Mouse (Mus musculus): ENCODE measurements around the gene Rpl36al.
A peak's percentile ranks its signal among the peaks of the same experiment; 100 is the strongest.

Rpl36al gene

DNA sequence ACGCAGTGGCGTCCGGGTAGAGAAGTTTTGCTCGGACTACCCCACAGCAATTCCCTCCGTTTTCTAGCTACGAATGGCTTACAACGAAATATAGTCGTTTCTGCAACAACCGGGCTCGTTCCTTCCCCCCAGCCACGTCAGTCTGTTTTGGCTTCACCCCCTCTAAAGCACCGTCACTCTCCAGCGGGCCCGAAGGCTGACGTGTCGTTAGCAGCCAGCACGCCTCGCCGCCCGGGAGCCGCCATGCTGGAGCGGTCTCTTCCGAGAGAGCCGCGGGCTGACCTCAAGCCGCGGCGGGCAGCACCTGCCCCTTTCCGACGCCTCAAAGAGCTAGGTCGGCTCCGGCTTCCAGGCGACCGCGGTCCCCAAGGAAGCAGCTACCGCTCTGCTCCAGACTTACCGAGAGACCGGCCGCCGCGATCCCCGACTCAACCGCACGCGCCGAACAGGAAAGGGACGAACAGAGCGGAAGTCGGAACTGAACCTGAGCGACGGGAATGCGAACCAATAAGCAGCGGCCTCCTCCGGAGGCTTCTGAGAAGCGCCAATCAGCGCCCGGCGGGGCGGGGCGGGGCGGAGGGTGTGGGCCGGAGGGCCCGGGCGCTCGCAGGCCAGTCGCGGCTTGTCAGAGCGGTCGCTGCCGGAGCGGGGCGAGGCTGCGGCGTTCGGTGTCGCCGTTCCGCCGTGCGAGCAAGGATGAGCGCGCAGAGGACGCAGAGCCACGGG is at the start of gene Rpl36al, which contains the start of gene Mgat2:
Rpl36al (minus strand) TSS at position 501 of the 726 bp plus-strand sequence.
Mgat2 (plus strand) TSS at position 575 of the 726 bp plus-strand sequence.
- peak; percentile 99 for ATAC-seq (ENCODE audit: insufficient number of reproducible peaks, low FRiP score, low TSS enrichment)

DNA sequence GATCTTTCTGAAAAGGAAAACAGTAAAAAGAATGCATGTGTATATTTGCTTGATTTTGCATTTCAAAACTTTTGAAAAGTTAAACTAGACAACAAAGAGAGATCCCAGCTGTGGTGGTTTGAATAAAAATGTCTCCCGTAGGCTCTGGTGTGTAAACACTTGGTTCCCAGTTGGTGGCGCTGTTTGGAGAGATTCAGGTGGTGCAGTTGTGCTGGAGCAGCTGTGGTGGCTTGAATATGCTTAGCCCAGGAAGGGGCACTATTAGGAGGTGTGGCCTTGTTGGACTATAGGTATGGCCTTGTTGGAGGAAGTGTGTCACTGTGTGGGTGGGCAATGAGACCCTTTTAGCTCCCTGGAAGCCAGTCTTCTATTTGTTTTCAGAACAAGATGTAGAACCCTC is 45.4 kb upstream of the Rpl36al start:
- no peak for ATAC-seq (ENCODE audit: insufficient number of reproducible peaks, low FRiP score, low TSS enrichment)

DNA sequence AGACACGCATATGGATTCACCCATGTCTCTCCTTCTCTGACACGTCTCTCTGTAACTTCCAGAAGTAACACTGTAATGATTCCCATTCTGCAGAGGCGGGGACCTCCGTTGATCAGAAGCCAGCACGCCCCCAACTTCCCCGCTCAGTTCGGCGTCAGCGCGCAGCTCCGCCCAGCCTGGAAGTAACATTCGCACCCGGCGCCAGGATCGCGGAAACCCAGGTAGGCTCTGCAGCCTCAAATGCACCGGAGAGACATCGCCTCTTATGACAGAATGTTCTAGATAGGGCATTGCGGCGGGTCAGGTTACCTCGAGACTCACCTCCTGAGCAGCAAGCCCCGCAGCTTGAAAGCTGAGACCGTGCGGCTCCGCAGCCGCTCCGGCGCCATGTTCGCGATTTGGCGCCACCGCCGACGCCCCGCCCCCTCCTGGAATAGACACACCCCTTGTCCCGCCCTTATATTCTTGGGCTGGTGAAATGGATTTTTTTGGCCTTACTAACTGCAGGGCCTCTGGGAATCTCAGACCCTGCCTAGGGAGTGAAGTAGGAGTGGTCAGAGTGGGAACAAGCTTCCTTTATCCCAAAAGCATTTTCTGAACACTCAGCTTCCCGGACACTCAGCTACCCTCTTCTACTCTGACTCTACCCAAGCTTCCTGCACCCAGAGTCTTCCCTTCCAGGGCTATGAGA is 44.0 kb upstream of the Rpl36al start, which contains the start of gene Pole2:
Pole2 (minus strand) TSS at position 420 of the 691 bp plus-strand sequence.
- peak; percentile 88 for ATAC-seq (ENCODE audit: insufficient number of reproducible peaks, low FRiP score, low TSS enrichment)

DNA sequence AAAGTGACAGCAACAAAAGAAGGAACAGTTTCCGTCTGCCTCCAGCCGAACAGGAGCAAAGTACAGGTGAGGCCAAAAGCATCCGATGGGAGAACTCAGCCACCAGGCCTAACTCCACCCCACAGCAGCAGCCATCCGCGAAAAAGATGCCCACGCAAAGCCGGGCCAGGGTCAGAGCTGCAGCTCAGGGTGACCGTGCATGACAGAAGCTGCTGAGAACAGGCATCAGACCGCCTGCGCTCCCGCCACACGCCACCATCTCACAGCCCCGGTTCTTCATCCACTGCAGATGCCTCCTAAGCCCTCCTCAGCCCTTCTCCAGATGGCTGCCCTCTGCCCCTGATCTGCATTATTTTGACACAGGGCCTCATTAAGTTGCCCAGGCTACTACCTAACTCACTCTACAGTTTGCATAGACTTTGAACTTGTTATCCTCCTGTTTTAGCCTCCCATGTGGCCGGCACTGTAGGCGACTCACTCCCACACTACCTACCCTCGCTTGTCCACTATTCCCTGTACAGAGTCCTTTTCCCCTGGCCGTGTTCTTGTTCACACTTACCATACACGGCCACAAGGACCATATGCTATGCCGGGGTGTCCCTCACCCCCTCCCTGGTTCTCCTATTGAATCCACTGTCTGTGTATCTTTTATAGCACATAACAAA is 36.9 kb upstream of the Rpl36al start:
- no peak for ATAC-seq (ENCODE audit: insufficient number of reproducible peaks, low FRiP score, low TSS enrichment)

DNA sequence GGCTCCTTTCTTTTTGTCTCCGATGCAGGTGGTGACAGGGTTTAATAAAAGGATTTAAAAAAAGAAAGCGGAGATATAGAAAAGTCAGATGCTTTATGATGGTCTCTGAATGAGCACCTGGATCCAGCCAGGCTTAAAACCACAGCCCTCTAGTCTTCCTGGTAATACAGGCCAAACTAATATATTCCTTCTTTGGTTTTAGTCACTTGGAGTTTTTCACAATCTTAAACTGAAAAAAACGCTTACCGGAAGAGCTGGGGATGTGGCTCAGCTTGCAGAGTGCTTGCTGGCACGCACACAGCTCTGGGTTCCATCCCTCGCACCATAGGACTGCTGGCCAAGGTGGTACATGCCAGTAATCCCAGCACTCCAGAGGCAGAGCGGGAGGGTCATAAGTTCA is 32.7 kb upstream of the Rpl36al start:
- ATAC-seq (ENCODE audit: insufficient number of reproducible peaks, low FRiP score, low TSS enrichment), result no peak

DNA sequence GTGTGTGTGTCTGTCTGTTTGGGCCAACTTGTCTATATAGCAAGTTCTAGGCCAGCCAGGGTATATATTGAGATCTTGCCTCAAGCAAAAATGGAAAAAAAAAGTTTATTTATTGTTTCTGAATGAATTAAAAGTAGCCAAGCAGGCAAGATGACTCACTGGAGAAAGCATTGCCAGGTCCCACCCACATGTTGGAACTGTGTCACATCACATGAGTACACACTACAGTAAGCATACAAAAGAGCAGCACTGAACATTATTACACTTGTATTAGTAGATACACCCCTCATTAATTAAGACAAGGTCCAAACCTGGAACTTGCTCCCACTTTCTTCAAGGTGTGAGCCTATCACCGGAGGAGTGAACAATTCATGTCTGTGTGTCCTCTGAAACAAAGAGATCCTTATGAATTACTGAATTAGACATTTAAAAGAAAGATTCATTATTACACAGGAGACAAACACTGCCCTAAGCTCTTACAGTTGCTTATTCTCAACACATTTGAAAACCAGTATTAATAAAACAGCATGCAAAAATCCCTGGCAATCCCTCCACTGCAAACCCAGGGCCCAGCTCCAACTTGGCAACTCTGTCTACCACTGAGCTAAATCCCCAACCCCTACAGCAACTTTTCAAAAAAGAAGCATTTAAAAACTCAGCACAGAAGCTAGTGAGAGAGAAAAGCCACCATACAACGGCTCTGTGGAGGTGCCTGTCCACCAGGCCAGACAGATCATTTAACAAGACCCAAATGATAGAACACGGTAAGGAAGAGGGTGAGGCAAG is 31.3 kb upstream of the Rpl36al start:
- ATAC-seq (ENCODE audit: insufficient number of reproducible peaks, low FRiP score, low TSS enrichment), result no peak

DNA sequence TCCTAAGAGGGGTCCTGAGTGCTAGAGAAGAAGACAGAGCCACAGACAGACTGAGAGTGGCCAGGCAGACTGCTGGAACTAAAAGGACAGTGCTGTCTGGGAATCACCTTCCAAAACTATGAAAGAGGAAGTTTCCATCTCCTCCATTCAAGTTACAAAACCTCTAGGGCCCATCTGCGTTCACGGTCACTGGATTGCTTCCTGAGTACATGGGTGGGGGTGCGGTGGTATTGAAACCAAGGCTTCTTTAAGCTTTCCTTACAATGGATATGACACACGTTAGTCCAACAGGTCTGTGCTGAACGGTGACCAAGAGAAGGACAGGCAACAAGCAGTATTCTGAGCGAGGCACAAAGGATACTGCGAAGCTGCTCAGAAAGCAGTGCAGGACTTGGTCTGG is 30.5 kb upstream of the Rpl36al start:
- no peak for ATAC-seq (ENCODE audit: insufficient number of reproducible peaks, low FRiP score, low TSS enrichment)

DNA sequence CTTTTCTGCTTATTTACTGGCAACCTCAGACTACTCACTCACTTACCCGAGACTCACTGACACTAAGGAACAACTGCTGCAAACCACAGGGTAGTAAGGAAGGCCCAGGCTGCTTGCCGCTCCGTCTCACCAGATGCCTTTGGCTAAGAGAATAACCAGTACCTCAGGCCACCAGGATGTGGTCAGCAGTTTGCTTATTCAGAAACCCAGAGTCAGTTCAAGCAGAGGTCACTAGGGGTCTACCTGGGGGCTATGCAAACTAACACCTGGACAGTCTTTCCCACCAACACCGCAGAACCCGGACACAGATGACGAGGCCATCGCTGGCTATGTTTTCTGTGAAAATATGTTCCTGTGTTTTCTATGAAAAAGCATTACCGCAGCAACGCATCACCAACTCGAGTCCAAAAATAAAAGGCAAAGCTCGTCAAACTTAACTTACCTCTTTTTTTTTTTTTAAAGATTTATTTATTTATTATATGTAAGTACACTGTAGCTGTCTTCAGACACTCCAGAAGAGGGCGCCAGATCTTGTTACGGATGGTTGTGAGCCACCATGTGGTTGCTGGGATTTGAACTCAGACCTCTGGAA is 29.4 kb upstream of the Rpl36al start:
- no peak for ATAC-seq (ENCODE audit: insufficient number of reproducible peaks, low FRiP score, low TSS enrichment)

- ATAC-seq (ENCODE audit: insufficient number of reproducible peaks, low FRiP score, low TSS enrichment), result no peak
These were observed 27.2 kb upstream of the Rpl36al start for GRCm38 (mm10) chr12:69211057-69211456.

- ATAC-seq (ENCODE audit: insufficient number of reproducible peaks, low FRiP score, low TSS enrichment), result no peak
These were observed 26.4 kb upstream of the Rpl36al start for GRCm38 (mm10) chr12:69210056-69210979.

- ATAC-seq (ENCODE audit: insufficient number of reproducible peaks, low FRiP score, low TSS enrichment), result no peak
These were observed 24.6 kb upstream of the Rpl36al start for GRCm38 (mm10) chr12:69208520-69208919.

- no peak for ATAC-seq (ENCODE audit: insufficient number of reproducible peaks, low FRiP score, low TSS enrichment)
These were observed 24.0 kb upstream of the Rpl36al start for GRCm38 (mm10) chr12:69207926-69208325.

- no peak for ATAC-seq (ENCODE audit: insufficient number of reproducible peaks, low FRiP score, low TSS enrichment)
These were observed 23.5 kb upstream of the Rpl36al start for GRCm38 (mm10) chr12:69207396-69207795.

- no peak for ATAC-seq (ENCODE audit: insufficient number of reproducible peaks, low FRiP score, low TSS enrichment)
These were observed 20.4 kb upstream of the Rpl36al start, which contains the start of gene Gm49384 for GRCm38 (mm10) chr12:69204052-69204833. Gene Gm49384, minus strand, starts transcription at chr12:69204267.

DNA sequence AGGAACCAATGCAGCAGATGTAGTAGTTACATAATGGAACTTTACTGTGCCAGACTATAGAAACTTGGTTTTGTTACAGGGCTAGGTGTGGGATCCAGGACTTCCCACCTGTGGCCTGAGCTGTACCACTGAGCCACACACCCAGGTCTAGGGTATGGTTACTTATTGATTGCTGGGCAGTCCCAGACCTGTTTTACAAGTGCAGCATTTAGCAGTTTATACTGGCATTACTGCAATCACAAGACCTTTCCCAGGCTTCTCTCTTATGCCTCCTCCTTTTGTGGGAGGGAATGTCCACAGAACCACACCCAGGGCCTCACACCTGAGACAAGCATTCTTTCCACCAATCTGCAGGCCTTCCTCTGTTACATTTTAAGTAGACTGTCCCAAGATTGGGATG is 15.1 kb upstream of the Rpl36al start:
- ATAC-seq (ENCODE audit: insufficient number of reproducible peaks, low FRiP score, low TSS enrichment), result no peak

GRCm38 (mm10) chr12:69198164-69198535 is 14.3 kb upstream of the Rpl36al start, which contains the start of gene Dnaaf2:
Gene Dnaaf2, minus strand, starts transcription at chr12:69198429.
- peak; percentile 26; the same call in 1 of the 2 replicates for ATAC-seq (ENCODE audit: insufficient number of reproducible peaks, low FRiP score, low TSS enrichment)

- peak; percentile 54 for ATAC-seq (ENCODE audit: insufficient number of reproducible peaks, low FRiP score, low TSS enrichment)
These were observed 13.7 kb upstream of the Rpl36al start for GRCm38 (mm10) chr12:69197378-69198163.
